Comparison of ENCODE assay signal across 14 mouse cellular contexts in the genomic region with DNA sequence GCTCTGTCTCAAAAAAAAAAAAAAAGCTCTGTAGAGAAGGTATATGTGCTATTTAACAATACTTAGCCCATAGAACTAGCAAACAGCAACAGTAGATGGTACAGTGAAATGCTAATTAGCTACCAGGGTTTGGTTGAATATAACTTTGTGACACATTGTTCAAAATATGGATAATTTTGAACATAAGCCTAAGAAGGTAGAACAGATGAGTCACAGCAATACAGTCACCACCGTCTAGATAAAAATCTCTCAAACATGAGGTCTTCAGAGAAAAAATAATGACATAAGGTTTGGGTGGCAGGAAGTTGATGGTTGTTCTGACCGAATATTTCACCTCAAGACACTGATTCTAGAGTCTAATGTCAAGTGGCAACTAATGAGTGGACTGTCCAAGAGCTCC.
"Had no signal": no experiment of that assay in that cellular context is flagged by ENCODE, and none has a peak within 500 bp of the region (broad histone marks: within the 10 kb centered on the region; RNA-seq: fewer than 3 reads in every experiment).

No protein-coding gene starts in this region.

- DNase-seq: liver, postnatal 0 days; lung, embryonic 14.5 days; lung, postnatal 10 days; lung, postnatal 4 days; midbrain, embryonic 14.5 days; right cerebral cortex, postnatal 14 days; thymus, adult 2 months; thymus, postnatal 25 days; thymus, postnatal 4 days had no signal

- ATAC-seq: liver, postnatal 0 days; midbrain, embryonic 16.5 days had no signal

- H3K27me3 ChIP-seq: midbrain, embryonic 12.5 days; neural tube, embryonic 12.5 days; stomach, embryonic 15.5 days had no signal

- H3K4me2 ChIP-seq: lung, embryonic 14.5 days; midbrain, embryonic 12.5 days; neural tube, embryonic 12.5 days; stomach, embryonic 15.5 days had no signal

- H3K36me3 ChIP-seq: midbrain, embryonic 10.5 days; midbrain, embryonic 12.5 days; neural tube, embryonic 12.5 days; stomach, embryonic 15.5 days had no signal

- H3K4me3 ChIP-seq: midbrain, embryonic 10.5 days; midbrain, embryonic 12.5 days; neural tube, embryonic 12.5 days; stomach, embryonic 15.5 days had no signal
